Mouse (Mus musculus) olfactory bulb, adult 2 months (tissue): ENCODE measurements around the gene Gas2.

Source experiments
- CTCF ChIP-seq: fragments of 200-500 bp; IDR thresholded peaks from 2 replicates; pipeline ENCODE4 v1.5.1; 2012; ENCODE audit warnings: low read depth, mild to moderate bottlenecking, low read length, moderate library complexity; ENCODE audit not compliant: insufficient read depth
- POLR2A ChIP-seq: fragments of 200-500 bp; IDR thresholded peaks from 2 replicates; pipeline ENCODE4 v1.6.1; 2012; ENCODE audit warnings: mild to moderate bottlenecking, low read depth, low read length, moderate library complexity; ENCODE audit not compliant: insufficient read depth

- TF ChIP-seq CTCF = no peak
- no peak for TF ChIP-seq POLR2A
Measured at GRCm38 (mm10) chr7:51867983-51868382, 6.2 kb downstream of the Gas2 start.
